Mouse (Mus musculus) brain, embryonic 14.5 days (tissue): ENCODE data around the gene Hoxd9.

Experiments
- CTCF ChIP-seq: fragments of 200-500 bp; IDR thresholded peaks from 2 replicates; pipeline ENCODE4 v1.5.1; 2012; ENCODE audit warnings: inconsistent platforms, mild to moderate bottlenecking, moderate library complexity, borderline replicate concordance; ENCODE audit not compliant: insufficient read depth, insufficient read length; ENCODE audit errors: extremely low read depth
- POLR2A ChIP-seq: fragments of 200-500 bp; IDR thresholded peaks from 2 replicates; pipeline ENCODE4 v1.6.1; 2012; ENCODE audit warnings: mild to moderate bottlenecking, inconsistent platforms, borderline replicate concordance; ENCODE audit not compliant: poor library complexity, insufficient read depth, insufficient read length, severe bottlenecking; ENCODE audit errors: extremely low read depth

DNA sequence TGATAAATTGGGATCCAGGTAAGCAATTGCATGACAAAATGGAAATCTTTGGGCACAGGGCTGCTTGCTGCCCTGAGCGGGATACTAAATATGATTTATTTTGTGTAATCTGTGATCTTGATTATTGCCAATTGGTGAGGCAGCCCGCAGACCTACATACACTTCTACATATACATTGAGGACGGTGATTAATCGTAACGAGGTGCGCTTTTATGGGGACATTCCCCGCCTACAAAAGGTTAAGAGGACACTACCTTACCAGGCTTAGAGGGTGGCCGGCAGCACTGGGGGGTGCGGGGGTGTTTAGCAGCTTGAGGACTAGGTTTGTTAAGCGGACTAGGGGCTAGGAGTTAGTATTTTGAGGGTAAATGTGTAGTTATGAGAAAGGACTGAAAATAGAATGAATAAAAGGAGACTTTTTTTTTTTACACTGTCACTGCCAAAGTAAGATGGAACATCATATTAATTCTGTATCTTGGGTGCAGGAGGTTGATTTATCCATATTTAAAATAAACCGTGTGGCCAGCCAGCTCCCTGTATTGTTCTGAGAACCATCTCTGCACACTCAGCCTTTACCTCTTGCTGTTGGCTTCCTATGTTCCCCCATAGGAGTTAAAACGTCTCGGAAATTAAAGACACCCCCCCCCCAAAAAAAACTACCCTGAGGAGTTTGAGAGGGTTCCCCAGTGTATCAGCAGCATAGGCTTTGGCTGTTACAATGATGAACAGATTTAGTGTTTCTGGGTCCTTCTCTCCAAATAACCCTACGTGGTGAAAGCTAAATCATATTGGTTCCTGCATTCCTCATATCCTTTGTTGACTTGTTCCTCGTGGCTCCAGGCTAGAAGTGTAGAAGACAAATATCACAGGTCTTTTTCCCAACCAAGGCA is 39.4 kb downstream of the Hoxd9 start:
- no peak for TF ChIP-seq POLR2A
- TF ChIP-seq CTCF, result no peak
